Mouse (Mus musculus) gastrocnemius, postnatal 36 days (tissue): ENCODE measurements around the gene Fbxw4. TPM values are rescaled to one million over a fixed set of nuclear protein-coding genes. Genes with fewer than 3 reads are reported as not detected.
A peak's percentile ranks its signal among the peaks of the same experiment; 100 is the strongest.
"Not testable (repeated sequence)": the region's sequence is repeated elsewhere in the genome, so short reads cannot be mapped to it uniquely, and the experiment has no call there.

Source experiments
- DNase-seq, 2 experiments: peaks; one replicate each; pipeline ENCODE4 v3.0.0; 2022
- intact Hi-C: fragments of 180-260 bp; cut with DNase I; formaldehyde crosslinking; loops from one replicate; pipeline ENCODE4 v1.15.1; 2025
- total RNA-seq, 2 experiments: library from RNA; stranded (reverse); gene quantifications; 2 replicates each; pipeline ENCODE4 v1.2.3; 2021

Gene Fbxw4
- total RNA-seq, 2 experiments from 2014 or later, result 22.5 to 22.6 TPM

GRCm38 (mm10) chr19:45657828-45658227, 2.3 kb downstream of the Fbxw4 start:
- intact Hi-C loops, result no loop called here
- DNase-seq, result no peak

- intact Hi-C loops, result no loop called here
- no peak for DNase-seq
Measured at GRCm38 (mm10) chr19:45656810-45657595, 3.1 kb downstream of the Fbxw4 start.

GRCm38 (mm10) chr19:45655870-45656269, 4.2 kb downstream of the Fbxw4 start:
- intact Hi-C loops, result no loop called here
- no peak for DNase-seq

GRCm38 (mm10) chr19:45653986-45654385, 6.1 kb downstream of the Fbxw4 start:
- no peak for DNase-seq
- intact Hi-C loops, result no loop called here

- DNase-seq, result peak in 1 of 2 experiments; percentile 22
- intact Hi-C loops, result no loop called here
Measured at GRCm38 (mm10) chr19:45652286-45652988, 7.7 kb downstream of the Fbxw4 start.

GRCm38 (mm10) chr19:45651524-45651923, 8.6 kb downstream of the Fbxw4 start:
- DNase-seq, result no peak
- intact Hi-C loops, result no loop called here

- no peak for DNase-seq
- intact Hi-C loops, result no loop called here
Measured at GRCm38 (mm10) chr19:45649776-45650175, 10.3 kb downstream of the Fbxw4 start.

- intact Hi-C loops, DNase-seq: not testable (repeated sequence)
Measured at GRCm38 (mm10) chr19:45648469-45648868, 11.6 kb downstream of the Fbxw4 start.

GRCm38 (mm10) chr19:45646866-45647265, 13.2 kb downstream of the Fbxw4 start:
- intact Hi-C loops, result no loop called here

GRCm38 (mm10) chr19:45640691-45641090, 19.4 kb downstream of the Fbxw4 start:
- no peak for DNase-seq
- intact Hi-C loops, result no loop called here

More at GRCm38 (mm10) chr19:45646866-45647265, 13.2 kb downstream of the Fbxw4 start:
- DNase-seq, result no peak

GRCm38 (mm10) chr19:45635960-45636359, 24.2 kb downstream of the Fbxw4 start:
- intact Hi-C loops, result no loop called here
- DNase-seq, result no peak

- intact Hi-C loops, result no loop called here
Measured at GRCm38 (mm10) chr19:45631584-45631983, 28.5 kb downstream of the Fbxw4 start.

GRCm38 (mm10) chr19:45630953-45631352, 29.2 kb downstream of the Fbxw4 start:
- DNase-seq, result no peak
- intact Hi-C loops, result no loop called here

More at GRCm38 (mm10) chr19:45631584-45631983, 28.5 kb downstream of the Fbxw4 start:
- no peak for DNase-seq

GRCm38 (mm10) chr19:45629219-45629618, 30.9 kb downstream of the Fbxw4 start:
- intact Hi-C loops, result loop anchor here (10.0 kb wide), 1 partner anchor 54 kb away; no protein-coding TSS in a partner anchor
- DNase-seq, result no peak

- intact Hi-C loops, result loop anchor here (10.0 kb wide), 1 partner anchor 54 kb away; no protein-coding TSS in a partner anchor
Measured at GRCm38 (mm10) chr19:45628649-45629048, 31.5 kb downstream of the Fbxw4 start.

GRCm38 (mm10) chr19:45627036-45627435, 33.1 kb downstream of the Fbxw4 start:
- intact Hi-C loops, result loop anchor here (10.0 kb wide), 1 partner anchor 52 kb away; no protein-coding TSS in a partner anchor
- no peak for DNase-seq

More at GRCm38 (mm10) chr19:45628649-45629048, 31.5 kb downstream of the Fbxw4 start:
- no peak for DNase-seq

- intact Hi-C loops, result loop anchor here (10.0 kb wide), 1 partner anchor 49 kb away; no protein-coding TSS in a partner anchor
- no peak for DNase-seq
Measured at GRCm38 (mm10) chr19:45623710-45624109, 36.4 kb downstream of the Fbxw4 start.

GRCm38 (mm10) chr19:45622144-45622543, 38.0 kb downstream of the Fbxw4 start:
- intact Hi-C loops, result loop anchor here (10.0 kb wide), 1 partner anchor 47 kb away; no protein-coding TSS in a partner anchor
- no peak for DNase-seq

- DNase-seq, result no peak
- intact Hi-C loops, result loop anchor here (10.0 kb wide), 1 partner anchor 46 kb away; no protein-coding TSS in a partner anchor
Measured at GRCm38 (mm10) chr19:45621061-45621460, 39.1 kb downstream of the Fbxw4 start.

- intact Hi-C loops, result loop anchor here (10.0 kb wide), 1 partner anchor 45 kb away; no protein-coding TSS in a partner anchor
Measured at GRCm38 (mm10) chr19:45619744-45620501, 40.2 kb downstream of the Fbxw4 start.

More at GRCm38 (mm10) chr19:45619744-45620501, 40.2 kb downstream of the Fbxw4 start:
- no peak for DNase-seq
